Mouse (Mus musculus) CH12.LX (cell line): ENCODE results near the gene Lnx1. TPM values are rescaled to one million over a fixed set of nuclear protein-coding genes. Genes with fewer than 3 reads are reported as not detected.

Source experiments
- DNase-seq: peaks from one replicate; pipeline ENCODE4 v3.0.0-alpha.2; 2013; ENCODE audit errors: extremely low read depth
- H3K27ac ChIP-seq: 2 replicates; pipeline ENCODE4 v1.5.1; 2012; ENCODE audit warnings: low read depth, mild to moderate bottlenecking, control low read depth, moderate library complexity; ENCODE audit not compliant: insufficient read depth
- H3K27me3 ChIP-seq: replicated peaks from 2 replicates; pipeline ENCODE3; 2012; ENCODE audit warnings: inconsistent platforms
- H3K36me3 ChIP-seq, 2 experiments: replicated peaks in 1 of 2; 2 replicates each; pipeline versions ENCODE3 to v1.6.1; 2012; ENCODE audit warnings: inconsistent platforms in 1 of 2, low read length in 1 of 2, mild to moderate bottlenecking in 1 of 2, mixed read lengths in 1 of 2, moderate library complexity in 1 of 2; ENCODE audit not compliant: control insufficient read depth in 1 of 2, insufficient read depth in 1 of 2
- H3K4me1 ChIP-seq, 2 experiments: 2 replicates each; pipeline ENCODE4 v1.6.1; 2012; ENCODE audit warnings: inconsistent platforms in 1 of 2, moderate library complexity in 1 of 2; ENCODE audit not compliant: insufficient read depth in 2 of 2, control insufficient read depth in 1 of 2
- H3K4me2 ChIP-seq: 2 replicates; pipeline ENCODE4 v1.6.1; 2012; ENCODE audit warnings: low read depth, mild to moderate bottlenecking, control low read depth; ENCODE audit not compliant: poor library complexity, insufficient read depth, severe bottlenecking
- H3K4me3 ChIP-seq, 3 experiments: fragments of 150-350 bp in 1 of 3; sonication (generic) in 1 of 3; replicated peaks in 1 of 3; 2 replicates each; pipeline versions ENCODE3 to v1.5.1; 2011 to 2012; ENCODE audit warnings: low read depth in 2 of 3, low read length in 2 of 3, mild to moderate bottlenecking in 2 of 3, moderate library complexity in 2 of 3, control low read depth in 1 of 3, improper control_type of control experiment in 1 of 3, inconsistent platforms in 1 of 3, mixed read lengths in 1 of 3; ENCODE audit not compliant: poor library complexity in 1 of 3
- H3K79me2 ChIP-seq: replicated peaks from 2 replicates; pipeline ENCODE4 v1.6.1; 2012; ENCODE audit warnings: mild to moderate bottlenecking, moderate library complexity; ENCODE audit not compliant: control insufficient read depth, poor library complexity, insufficient read depth, severe bottlenecking; ENCODE audit errors: extremely low read depth
- H3K9ac ChIP-seq: 2 replicates; pipeline ENCODE4 v1.6.1; 2012; ENCODE audit warnings: low read depth, mild to moderate bottlenecking, control low read depth, moderate library complexity; ENCODE audit not compliant: insufficient read depth
- H3K9me3 ChIP-seq: replicated peaks from 2 replicates; pipeline ENCODE3; 2012; ENCODE audit warnings: low read length, inconsistent platforms, mixed read lengths
- BHLHE40 ChIP-seq: IDR thresholded peaks from 2 replicates; pipeline ENCODE4 v1.6.1; 2011; ENCODE audit warnings: mild to moderate bottlenecking, low read depth, low read length, improper control_type of control experiment
- CHD1 ChIP-seq: IDR thresholded peaks from 2 replicates; pipeline ENCODE4 v1.6.1; 2012; ENCODE audit warnings: low read depth, low read length, improper control_type of control experiment, inconsistent platforms
- CHD2 ChIP-seq: IDR thresholded peaks from 2 replicates; pipeline ENCODE4 v1.6.1; 2011; ENCODE audit warnings: low read length, improper control_type of control experiment
- E2F4 ChIP-seq: IDR thresholded peaks from 2 replicates; pipeline ENCODE4 v1.6.1; 2011; ENCODE audit warnings: low read depth, low read length, improper control_type of control experiment; ENCODE audit not compliant: insufficient replicate concordance
- EP300 ChIP-seq: IDR thresholded peaks from 2 replicates; pipeline ENCODE4 v1.6.1; 2011; ENCODE audit warnings: low read length, improper control_type of control experiment
- ETS1 ChIP-seq: conservative IDR thresholded peaks from 2 replicates; pipeline ENCODE4 v1.6.1; 2012; ENCODE audit warnings: low read depth, mild to moderate bottlenecking, inconsistent platforms, low read length, improper control_type of control experiment, moderate library complexity
- HCFC1 ChIP-seq: IDR thresholded peaks from 2 replicates; pipeline ENCODE4 v1.6.1; 2012; ENCODE audit warnings: low read depth, mild to moderate bottlenecking, inconsistent platforms, low read length, improper control_type of control experiment
- IRF4 ChIP-seq: IDR thresholded peaks from 2 replicates; pipeline ENCODE4 v1.6.1; 2014; ENCODE audit warnings: low read depth, mild to moderate bottlenecking, inconsistent platforms, low read length, improper control_type of control experiment
- JUN ChIP-seq: IDR thresholded peaks from 2 replicates; pipeline ENCODE4 v1.6.1; 2011; ENCODE audit warnings: low read depth, mild to moderate bottlenecking, low read length, improper control_type of control experiment, moderate library complexity; ENCODE audit not compliant: insufficient read depth
- MAX ChIP-seq: IDR thresholded peaks from 2 replicates; pipeline ENCODE4 v1.6.1; 2011; ENCODE audit warnings: low read length, improper control_type of control experiment
- MAZ ChIP-seq: IDR thresholded peaks from 2 replicates; pipeline ENCODE4 v1.6.1; 2012; ENCODE audit warnings: low read depth, mild to moderate bottlenecking, inconsistent platforms, low read length, improper control_type of control experiment, moderate library complexity
- MYC ChIP-seq: IDR thresholded peaks from 2 replicates; pipeline ENCODE4 v1.6.1; 2011; ENCODE audit warnings: low read depth, mild to moderate bottlenecking, improper control_type of control experiment, low read length
- NRF1 ChIP-seq: IDR thresholded peaks from 2 replicates; pipeline ENCODE4 v1.6.1; 2014; ENCODE audit warnings: low read depth, mild to moderate bottlenecking, inconsistent platforms, low read length, improper control_type of control experiment, moderate library complexity
- PAX5 ChIP-seq: IDR thresholded peaks from 2 replicates; pipeline ENCODE4 v1.6.1; 2012; ENCODE audit warnings: low read length, inconsistent platforms, mixed read lengths
- RAD21 ChIP-seq: IDR thresholded peaks from 2 replicates; pipeline ENCODE4 v1.6.1; 2011; ENCODE audit warnings: low read depth, mild to moderate bottlenecking, low read length, improper control_type of control experiment, moderate library complexity
- RCOR1 ChIP-seq: conservative IDR thresholded peaks from 2 replicates; pipeline ENCODE4 v1.6.1; 2012; ENCODE audit warnings: low read depth, mild to moderate bottlenecking, inconsistent platforms, low read length, improper control_type of control experiment
- SMC3 ChIP-seq: IDR thresholded peaks from 2 replicates; pipeline ENCODE4 v1.6.1; 2011; ENCODE audit warnings: low read depth, low read length, improper control_type of control experiment
- TCF12 ChIP-seq: IDR thresholded peaks from 2 replicates; pipeline ENCODE4 v1.6.1; 2014; ENCODE audit warnings: low read depth, mild to moderate bottlenecking, inconsistent platforms, low read length, improper control_type of control experiment
- UBTF ChIP-seq: IDR thresholded peaks from 2 replicates; pipeline ENCODE4 v1.6.1; 2012; ENCODE audit warnings: low read depth, mild to moderate bottlenecking, inconsistent platforms, low read length, improper control_type of control experiment, moderate library complexity
- USF1 ChIP-seq: IDR thresholded peaks from 2 replicates; pipeline ENCODE4 v1.6.1; 2014; ENCODE audit warnings: low read depth, mild to moderate bottlenecking, inconsistent platforms, low read length, improper control_type of control experiment
- USF2 ChIP-seq: conservative IDR thresholded peaks from 2 replicates; pipeline ENCODE4 v1.6.1; 2011; ENCODE audit warnings: low read depth, low read length, improper control_type of control experiment
- dilution Hi-C: fragments of 300-500 bp; cut with MboI; formaldehyde crosslinking; loops from 2 replicates; pipeline ENCODE4 v1.14.3; 2020; ENCODE audit warnings: low sequenced_read_pairs; ENCODE audit not compliant: extremely low pct_unique_long_range_greater_than_20kb, extremely low pct_ligation_motif_present
- in situ Hi-C: fragments of 300-500 bp; cut with MboI; formaldehyde crosslinking; loops from 3 replicates; pipeline ENCODE4 v1.14.3; 2019; ENCODE audit warnings: low sequenced_read_pairs, low pct_ligation_motif_present, low pct_unique_long_range_greater_than_20kb, mixed read lengths
- polyA plus RNA-seq: library from polyadenylated mRNA; unstranded; fragments of >175 nt; gene quantifications from 2 replicates; pipeline ENCODE4 v1.2.1, GENCODE M21; 2012; ENCODE audit warnings: low read depth; ENCODE audit not compliant: insufficient read length
- total RNA-seq, 2 experiments: library from RNA; depleted of rRNA; stranded (reverse); fragments of 300-350 nt in 1 of 2; fragments of >200 nt in 1 of 2; gene quantifications; 2 replicates each; pipeline ENCODE4 v1.2.3; 2012 to 2014

Gene Lnx1
- total and polyA plus RNA-seq, 3 experiments = 0.08 to 0.26 (median 0.16) TPM

GRCm38 (mm10) chr5:74603306-74603705 is 99.4 kb downstream of the Lnx1 start:
- Histone ChIP-seq H3K4me3 (no peak overlapping the region), H3K9ac (no peak overlapping the region), H3K27ac (no peak overlapping the region), H3K4me1 (no peaks in the 10 kb centered on the region), H3K27me3 (no peaks in the 10 kb centered on the region), H3K36me3 (peaks cover 11 to 18% of the 10 kb centered on the region in 2 experiments), H3K9me3 (no peaks in the 10 kb centered on the region), H3K4me2 (no peak overlapping the region), H3K79me2 (no peaks in the 10 kb centered on the region)
- TF ChIP-seq CHD2 (no peak), MYC (no peak), IRF4 (no peak), UBTF (no peak), MAX (no peak), RCOR1 (no peak), NRF1 (no peak), HCFC1 (no peak), EP300 (no peak), MAZ (no peak), SMC3 (no peak), USF2 (no peak), JUN (no peak), PAX5 (no peak), USF1 (no peak)
- in situ Hi-C loops (no loop called here), dilution Hi-C loops (no loop called here)
- DNase-seq = no peak

DNA sequence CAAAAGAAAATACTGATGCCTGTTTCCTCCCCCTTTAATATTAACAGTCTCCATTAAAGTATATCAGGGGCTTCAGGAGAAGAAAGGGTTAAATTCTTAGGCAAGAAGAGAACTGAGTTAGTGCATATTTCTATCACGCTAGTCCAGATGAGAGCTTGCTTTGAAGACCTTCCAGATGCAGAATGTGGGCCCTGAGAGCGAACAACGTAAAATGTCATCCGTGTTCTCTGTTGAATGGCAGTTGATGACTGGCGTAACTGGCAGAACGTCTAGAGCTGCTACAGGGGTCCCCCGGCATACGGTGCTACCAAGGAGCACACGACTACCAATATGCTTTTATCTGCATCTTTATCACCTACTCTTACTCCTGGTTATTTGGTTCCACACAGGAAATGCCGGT is 100.3 kb downstream of the Lnx1 start:
- no peak for DNase-seq
- TF ChIP-seq PAX5 = no peak
- no peak for TF ChIP-seq CHD1
- TF ChIP-seq ETS1 = no peak
- TF ChIP-seq UBTF = no peak
- TF ChIP-seq EP300 = no peak
- no peak for TF ChIP-seq RCOR1
- no peak for TF ChIP-seq USF2
- TF ChIP-seq HCFC1 = no peak
- TF ChIP-seq BHLHE40 = no peak
- TF ChIP-seq E2F4 = no peak
- no peak for TF ChIP-seq RAD21
- no peak for TF ChIP-seq TCF12
- TF ChIP-seq JUN = no peak
- in situ Hi-C loops = no loop called here
- dilution Hi-C loops = no loop called here
- Histone ChIP-seq H3K36me3 (peaks cover 13 to 27% of the 10 kb centered on the region in 2 experiments), H3K4me2 (no peak overlapping the region), H3K79me2 (no peaks in the 10 kb centered on the region), H3K9me3 (no peaks in the 10 kb centered on the region), H3K4me1 (no peaks in the 10 kb centered on the region), H3K27ac (no peak overlapping the region), H3K4me3 (no peak overlapping the region), H3K27me3 (no peaks in the 10 kb centered on the region), H3K9ac (no peak overlapping the region)
